Mouse (Mus musculus) left cerebral cortex, adult 9 months (tissue): ENCODE results near the gene Hmgxb4.
A peak's percentile ranks its signal among the peaks of the same experiment; 100 is the strongest.
"Not testable (repeated sequence)": the region's sequence is repeated elsewhere in the genome, so short reads cannot be mapped to it uniquely, and the experiment has no call there.

Experiments used
- DNase-seq, 2 experiments: peaks; one replicate each; pipeline ENCODE4 v3.0.0; 2022; ENCODE audit warnings: low spot score in 2 of 2

Gene Hmgxb4

DNA sequence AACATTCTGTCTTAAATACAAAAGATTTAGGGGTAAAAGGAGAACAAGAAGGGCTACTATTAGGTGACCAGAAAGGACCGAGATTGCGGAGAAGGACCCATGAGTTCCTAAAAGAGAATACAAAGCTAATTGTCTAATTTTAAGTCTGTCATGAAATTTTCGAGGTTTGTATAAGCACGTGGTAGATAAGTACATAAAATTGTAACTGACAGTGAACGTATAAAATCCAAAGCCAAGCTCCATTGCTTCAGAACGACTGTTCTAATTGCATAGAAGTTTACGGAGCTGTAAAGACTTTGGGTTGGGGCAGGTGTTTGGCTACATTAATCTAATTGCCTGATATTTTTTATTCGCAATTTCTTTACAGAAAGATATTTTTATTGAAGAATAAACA, at the start of gene Hmgxb4:
TSS of gene Hmgxb4 (plus strand) at position 276 of the 394 bp plus-strand sequence.
- no peak for DNase-seq

DNA sequence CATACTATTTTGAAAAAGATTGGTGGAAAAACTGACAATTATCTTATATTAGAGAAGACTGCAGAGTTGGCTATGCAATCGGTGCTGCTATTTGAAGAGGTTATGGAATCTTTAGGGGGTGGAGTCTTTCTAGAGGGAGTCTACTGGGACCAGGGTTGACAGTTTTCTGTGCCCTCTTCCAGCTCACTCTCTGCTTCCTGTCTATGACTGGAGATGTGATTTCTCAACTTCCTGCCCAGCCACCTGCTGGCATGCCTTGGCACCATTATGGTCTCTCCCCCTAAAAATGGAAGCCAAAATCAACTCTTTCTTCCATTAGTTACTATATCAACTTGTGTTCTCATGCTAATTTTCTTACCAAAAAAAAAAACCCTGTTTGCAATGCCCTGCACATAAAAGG, 43.7 kb upstream of the Hmgxb4 start:
- DNase-seq: no peak

DNA sequence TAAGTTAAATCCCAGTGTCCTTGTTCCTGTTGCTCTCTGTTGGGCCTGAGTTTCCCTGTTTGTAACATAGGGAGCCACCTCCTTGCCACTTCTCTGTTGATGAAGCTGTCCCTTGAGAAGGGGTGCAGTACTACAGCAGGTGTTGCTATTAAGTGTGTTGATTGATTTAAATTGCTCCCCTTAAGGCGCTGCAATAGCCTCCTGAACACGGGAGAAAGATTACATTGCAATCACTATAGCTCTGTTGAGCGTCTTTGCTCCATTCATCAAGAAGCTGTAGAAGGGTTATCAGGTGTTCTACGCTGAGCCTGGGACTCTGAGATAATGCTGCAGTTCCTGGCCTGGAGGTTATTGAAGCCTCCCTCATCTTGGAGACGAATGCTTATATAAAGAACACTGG, 29.2 kb upstream of the Hmgxb4 start:
- no peak for DNase-seq

DNA sequence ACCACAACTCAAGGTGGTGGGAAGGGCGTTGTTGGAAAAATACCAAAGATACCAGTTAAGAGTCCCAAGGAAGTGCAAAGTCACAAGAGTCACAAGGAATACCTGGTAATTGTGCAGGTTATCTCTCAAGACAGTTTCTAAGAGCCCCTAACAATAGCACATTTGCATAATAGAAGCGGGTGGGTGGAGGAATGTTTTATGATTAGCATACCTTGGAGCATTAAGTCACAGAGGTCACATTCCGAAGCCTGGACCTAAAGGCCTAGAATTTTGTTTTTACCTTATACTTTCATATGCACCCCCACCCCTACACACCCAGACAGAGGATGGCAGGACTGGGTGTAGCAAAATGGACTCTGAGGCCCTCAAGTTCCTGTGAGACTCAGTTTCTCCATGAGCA, 22.9 kb upstream of the Hmgxb4 start:
- DNase-seq: not testable (repeated sequence)

DNA sequence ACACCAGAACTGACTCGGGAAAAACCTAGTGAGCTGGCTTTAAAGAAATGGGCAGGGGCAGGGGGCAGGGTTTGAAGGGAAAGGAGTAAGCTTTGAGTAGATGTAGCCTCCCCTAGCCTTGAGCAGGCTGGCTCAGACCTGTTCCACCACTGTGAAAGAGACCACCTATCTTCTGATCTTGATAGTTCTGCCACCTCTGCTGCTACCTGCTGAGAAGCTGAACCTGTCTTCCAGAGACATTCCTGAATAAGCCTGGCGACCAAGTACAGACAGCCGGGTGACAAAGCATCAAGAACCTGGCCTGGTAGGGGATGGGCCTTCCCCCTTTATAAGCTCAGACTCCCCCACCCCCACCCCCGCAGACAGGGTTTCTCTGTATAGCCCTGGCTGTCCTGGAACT, 21.5 kb upstream of the Hmgxb4 start:
- DNase-seq: no peak

DNA sequence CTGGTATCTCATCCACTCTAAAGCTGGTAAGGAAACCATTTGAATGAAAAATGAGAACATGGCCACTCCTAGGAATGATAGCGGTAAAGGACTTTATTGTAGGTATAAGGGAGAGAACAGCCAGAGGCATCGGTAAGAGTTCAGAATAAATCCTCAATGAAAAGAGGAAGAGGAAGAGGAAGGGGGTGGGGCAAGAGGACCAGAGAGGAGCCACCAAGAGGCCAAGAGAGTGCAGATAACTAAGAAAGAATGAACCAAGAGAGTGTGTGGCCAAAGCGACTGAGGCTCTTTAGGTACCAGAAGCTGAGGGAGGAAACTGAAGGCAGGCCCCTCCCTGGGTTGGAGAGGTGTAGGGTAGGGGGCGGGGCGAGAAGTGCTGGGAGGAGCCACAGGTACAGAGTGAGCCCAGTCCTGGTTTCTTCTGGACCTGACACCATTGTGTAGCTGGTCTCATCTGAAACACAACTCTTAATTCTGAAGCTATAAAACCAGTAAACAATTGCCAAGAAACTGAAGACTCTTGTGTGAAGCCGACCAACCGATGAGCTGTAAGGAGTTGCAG, 20.8 kb upstream of the Hmgxb4 start:
- DNase-seq: no peak

DNA sequence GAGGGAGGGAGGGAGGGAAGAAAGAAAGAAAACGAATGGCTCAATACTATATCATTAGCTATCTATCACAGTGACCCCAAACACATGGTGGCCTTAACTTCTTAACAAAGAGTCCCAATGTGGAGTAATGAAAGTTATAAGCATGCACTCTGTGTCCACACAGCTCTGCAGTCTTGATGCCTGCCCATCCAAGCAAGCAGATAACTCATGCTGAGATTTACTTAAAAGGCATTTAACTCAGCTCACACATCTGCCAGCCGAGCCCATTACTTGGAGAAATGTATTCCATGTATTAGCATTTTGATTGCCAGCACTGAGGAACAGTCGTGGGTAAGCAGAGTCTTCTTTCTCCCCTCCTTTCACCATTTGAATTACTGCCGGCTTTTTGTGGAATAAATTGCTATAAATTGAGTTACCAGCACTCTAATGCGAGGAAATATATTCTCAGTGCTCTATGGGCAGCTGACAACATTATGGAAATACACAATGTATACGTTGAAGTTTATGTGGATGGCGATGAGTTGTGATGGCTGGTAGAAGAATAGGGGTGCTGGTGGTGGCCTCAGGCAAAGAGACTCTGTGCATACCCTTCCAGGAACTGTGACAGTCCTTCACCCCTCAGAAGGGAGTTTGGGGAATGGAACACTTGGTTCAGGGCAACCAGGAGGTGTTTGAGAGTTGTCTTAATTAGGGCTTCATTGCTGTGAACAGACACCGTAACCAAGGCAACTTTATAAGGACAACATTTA, 19.9 kb upstream of the Hmgxb4 start:
- DNase-seq: no peak

DNA sequence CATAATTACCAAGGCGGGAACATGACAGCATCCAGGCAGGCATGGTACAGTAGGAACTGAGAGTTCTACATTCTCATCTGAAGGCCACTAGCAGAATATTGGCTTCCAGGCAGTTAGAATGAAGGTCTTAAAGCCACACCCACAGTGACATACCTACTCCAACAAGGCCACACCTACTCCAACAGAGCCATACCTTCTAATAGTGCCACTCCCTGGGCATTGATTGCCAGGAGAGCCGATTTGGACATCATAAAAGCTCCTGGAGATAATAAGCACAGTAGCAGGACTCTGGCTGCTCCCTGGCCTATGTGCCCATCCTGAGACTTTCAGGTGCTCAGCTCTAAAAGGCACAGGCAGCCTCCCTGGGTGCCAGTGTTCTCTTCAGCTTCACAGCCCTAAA, 19.3 kb upstream of the Hmgxb4 start:
- no peak for DNase-seq

DNA sequence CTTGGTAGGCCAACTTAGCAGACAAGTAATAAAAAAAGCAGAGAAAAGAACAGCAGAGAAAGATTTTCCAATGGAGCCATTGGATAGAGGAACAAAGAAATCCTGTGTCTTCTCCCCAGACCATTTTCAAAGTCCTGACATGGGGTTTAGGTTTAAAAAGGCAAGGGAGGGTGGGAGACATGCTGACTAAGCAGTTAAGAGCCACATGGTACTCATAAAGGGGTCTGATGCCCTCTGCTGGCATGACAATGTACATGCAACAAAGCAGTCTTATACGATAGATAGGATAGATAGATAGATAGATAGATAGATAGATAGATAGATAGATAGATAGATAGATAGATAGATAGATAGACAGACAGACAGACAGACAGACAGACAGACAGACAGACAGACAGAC, 15.7 kb upstream of the Hmgxb4 start:
- no peak for DNase-seq

DNA sequence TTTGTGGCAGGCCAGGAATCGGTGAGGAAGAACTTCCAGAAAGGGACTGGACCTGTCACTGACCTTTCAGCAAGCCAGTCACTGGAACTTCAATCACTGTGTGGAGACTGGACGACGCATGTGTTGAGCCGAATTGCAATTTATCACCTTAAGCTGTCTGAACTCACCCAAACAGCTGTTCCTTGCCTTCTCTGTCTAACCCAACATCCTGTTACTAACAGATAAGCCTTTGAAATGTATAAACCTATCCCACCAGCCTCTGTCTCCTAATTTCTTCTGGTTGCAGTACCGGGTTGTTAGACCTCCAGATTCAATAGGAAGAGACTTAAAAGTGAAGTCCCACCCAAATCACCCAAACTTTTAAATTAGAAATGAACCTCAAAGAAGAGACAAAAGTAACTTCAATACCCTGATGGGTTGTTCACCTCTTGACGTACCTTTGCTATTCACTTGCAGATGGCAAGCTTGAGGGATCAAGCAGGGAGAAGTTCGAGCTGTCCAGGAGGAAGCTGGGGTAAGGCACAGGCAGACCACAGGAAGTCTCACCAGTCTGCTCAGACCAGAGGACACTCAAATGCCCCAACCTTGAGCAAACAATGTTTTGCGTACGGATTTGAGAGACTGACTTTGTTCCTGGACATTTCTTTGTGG, 13.0 kb upstream of the Hmgxb4 start:
- no peak for DNase-seq

DNA sequence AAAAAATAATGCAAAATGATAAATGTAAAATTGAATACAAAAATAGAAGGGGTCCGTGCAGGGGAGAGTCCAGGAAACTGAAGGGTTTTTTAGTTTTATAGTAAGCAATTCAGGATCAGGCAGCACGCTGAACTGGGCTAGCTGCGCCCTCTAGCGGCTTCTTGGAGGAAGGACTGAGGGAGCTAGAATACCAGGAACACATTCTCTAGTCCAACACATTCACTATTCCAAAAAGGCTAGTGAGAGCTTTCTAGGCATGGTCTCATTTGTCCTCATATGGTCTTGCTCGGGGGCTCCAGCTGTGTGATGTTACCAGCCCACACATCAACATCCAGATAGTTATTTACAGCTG, 12.5 kb upstream of the Hmgxb4 start:
- peak in 1 of 2 experiments; percentile 54 for DNase-seq

DNA sequence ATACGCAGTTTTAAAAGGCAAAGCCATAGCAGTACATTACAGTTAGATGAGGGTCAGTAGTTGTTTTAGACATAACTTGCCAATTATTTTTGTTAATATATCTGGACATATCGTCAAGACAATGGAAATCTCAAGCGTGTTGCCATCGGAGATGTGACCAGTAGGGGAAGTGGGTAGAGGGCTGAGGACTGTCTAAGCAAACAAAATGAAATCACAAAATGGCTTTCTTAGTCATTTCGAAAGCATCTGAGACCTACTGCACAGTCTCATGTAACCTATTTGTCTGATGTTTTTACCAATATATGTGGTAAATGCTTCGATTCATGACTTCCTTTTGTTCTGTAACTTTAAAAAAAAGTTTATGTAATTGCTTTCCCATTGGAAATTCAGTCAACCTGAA, 11.3 kb upstream of the Hmgxb4 start:
- no peak for DNase-seq

DNA sequence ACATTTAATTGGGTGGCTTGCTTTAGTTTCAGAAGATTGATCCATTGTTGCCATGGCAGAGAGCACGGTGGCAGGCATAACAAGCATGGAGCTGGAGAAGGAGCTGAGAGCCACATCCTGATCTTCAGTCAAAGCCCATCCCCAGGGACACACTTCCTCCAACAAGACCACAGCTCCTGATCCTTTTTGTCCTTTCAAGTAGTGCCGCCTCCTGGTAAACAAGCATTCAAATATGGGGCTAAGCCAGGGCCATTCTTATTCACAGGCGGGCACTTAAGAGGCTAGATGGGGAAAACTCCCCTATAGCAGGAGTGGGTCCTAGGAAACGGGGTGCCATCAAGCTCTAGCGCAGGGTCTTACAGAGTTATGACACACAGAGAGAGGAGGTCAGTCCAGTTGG, 5.7 kb upstream of the Hmgxb4 start:
- no peak for DNase-seq

DNA sequence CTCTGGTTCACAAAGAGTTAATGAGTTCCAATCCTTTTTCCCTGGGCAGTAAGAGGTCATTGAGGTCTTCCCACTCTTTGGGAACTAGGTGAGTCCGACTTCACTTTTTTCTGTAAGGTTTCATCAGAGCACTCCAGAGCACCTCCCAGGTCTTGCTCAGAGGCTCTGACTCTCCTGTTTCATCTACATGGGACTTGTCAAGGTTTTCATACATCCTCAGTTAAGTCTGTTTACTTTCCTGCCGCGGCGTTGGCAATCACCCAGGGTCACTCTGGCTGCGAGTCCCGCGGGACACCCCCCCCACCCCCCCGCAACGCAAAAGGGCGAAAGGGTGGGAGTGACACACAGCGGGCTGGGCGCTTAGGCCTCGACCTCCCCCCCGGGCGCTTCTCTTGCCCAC, 3.1 kb upstream of the Hmgxb4 start:
- no peak for DNase-seq

DNA sequence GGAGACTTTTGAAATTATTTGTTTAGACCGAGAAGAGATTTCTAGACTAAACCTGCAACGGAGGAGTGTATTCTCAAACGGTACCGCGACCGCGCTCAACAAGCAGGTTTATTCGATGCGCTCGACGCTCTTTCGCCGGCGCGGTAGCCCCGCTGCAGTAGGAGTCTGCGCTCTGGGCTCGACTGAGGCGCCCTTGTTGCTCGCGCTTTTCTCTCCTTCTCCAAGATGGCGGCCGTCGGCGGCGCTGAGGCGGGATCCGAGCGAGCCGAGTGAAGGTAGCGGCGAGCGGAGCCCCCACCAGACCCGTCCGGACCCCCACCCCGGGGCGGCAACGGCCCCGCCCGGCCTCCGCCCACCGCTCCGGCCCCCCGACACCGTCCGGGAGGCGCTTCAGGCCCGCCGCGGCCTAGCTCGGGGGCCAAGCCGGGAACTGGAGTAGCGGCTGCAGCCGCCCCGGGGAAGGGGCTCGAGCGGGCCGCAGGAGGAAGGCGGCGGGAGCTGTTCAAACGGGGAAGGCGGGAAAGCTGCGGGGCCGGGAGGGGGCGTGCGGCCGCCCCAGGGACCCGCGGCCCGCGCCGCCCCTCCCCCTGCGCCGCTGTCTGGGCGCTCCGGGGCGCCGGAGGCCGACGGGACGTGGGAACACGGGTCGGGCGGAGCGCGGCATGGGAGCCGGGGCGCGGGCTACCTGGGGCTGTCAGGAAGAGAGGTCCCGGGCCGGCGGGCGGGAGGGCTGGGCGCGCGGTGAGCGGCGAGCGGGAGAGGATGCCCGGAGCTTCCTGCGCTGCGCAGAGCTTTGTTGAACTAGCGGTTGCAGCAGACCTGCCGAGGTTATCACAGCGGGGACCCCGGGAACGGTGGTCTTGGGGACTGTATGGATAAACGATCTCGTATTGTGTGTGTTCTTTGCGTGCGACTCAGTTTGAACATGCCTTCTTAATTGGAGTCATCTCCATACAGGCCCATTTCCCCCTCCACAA, 607 bp downstream of the Hmgxb4 start:
- DNase-seq: peak; percentile 51 to 80

DNA sequence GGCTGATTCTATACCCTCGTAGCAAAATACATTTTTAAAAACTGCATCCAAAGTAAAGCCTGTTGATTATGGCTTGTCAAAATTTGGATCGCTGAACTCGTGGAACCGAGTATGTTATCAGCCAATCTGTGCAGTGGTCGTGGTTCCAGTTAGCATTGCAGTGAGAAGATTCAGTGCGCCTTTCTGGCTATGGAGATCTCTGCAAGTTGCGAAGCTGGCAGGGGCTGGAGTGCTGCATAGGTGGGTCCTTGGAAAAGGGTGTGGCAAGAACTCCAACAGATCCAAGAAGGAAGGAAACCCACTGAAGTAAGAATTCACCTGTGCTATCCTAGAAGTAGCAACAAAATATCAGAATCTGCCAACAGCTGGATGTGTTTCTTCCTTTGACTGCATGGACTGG, 1.4 kb downstream of the Hmgxb4 start:
- no peak for DNase-seq

DNA sequence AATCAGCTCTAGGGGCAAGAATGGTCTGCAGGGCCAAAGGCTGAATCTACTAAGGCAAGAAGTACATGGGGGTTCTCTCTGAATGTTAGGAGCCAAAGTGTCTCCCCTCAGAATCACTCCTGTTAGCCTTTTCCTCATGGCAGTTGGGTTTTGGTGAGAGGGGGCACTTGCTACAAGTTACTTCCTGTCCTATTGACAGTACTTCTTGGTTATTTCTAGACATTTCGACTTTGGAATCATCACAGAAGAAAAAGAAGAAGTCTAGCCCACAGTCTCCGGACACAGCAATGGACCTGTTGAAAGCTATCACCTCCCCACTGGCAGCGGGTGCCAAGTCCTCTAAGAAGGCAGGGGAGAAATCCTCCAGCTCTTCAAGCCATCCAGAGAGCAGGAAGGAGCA, 7.3 kb downstream of the Hmgxb4 start:
- DNase-seq: no peak

DNA sequence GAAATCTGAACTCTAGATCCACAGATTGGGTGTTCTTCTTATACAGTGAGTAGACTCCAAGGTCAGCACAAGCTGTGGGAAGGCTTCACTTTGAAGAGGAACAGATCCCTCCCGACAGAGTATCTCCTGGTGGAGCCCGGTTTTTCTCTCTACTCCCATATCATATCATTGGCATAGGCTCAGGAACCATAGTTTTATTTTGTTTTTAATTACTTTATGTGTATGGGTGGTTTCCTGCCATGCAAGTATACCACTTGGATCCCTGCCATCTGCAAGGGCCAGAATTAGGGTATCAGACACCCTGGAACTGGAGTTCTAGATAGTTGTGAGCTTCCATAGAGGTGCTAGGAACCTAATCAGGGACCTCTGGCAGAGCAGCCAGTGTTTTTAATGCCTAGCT, 15.7 kb downstream of the Hmgxb4 start:
- DNase-seq: no peak

DNA sequence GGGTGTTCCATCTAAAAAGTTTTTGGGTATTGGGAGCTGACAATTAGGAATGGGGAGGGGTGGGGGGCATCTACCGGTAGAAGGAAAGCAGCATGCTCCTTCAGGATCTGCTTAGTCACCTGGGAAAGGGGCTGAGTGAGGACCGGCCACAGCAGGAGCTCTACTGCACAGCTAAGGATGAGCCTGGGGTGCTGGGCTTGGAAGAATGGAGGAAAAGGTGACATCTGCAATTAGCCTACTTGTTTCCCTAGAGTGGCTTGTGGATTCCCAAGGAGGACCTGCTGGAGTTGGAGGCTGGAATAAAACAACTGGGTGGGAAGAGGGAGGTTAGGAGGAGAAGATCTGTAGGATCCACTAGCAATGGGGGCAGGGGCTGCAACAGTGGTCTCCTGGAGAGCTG, 20.4 kb downstream of the Hmgxb4 start:
- no peak for DNase-seq

DNA sequence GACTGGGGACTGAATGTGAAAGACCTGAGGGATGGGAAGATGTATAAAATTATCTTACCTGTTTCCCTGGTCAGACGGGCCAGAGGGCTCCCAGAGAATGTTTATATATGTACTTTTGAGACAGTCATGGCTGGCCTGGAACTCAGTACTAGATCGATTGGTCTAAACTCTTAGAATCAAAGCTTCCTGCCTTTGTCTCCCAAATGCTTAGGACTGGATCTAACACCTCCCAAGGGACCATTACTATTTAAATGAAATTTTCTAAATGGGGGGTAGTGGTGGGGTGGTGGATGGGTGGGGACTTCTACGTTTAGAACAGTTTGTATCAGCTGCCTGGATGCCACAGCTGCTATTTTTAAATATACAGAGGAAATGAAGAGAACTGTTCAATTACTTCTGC, 20.8 kb downstream of the Hmgxb4 start:
- no peak for DNase-seq

DNA sequence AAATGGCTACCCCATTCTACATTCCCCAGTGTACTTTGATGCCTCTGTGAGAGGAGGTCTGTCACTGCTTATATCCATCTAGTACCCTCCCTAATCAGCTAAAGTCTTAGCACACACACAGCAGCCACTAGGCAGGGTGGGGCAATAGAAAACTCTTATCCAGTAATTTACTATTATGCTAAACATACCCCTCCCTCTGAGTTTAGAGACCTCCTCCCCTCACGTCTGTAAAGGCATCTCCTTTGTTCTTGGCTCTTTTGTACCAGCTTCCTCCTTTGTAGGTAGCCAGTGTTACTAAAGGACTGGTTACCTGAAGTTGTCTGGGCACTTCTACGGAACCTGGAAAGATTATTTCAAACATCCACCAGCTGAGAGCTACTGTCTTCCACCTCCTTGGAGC, 22.8 kb downstream of the Hmgxb4 start:
- DNase-seq: no peak

DNA sequence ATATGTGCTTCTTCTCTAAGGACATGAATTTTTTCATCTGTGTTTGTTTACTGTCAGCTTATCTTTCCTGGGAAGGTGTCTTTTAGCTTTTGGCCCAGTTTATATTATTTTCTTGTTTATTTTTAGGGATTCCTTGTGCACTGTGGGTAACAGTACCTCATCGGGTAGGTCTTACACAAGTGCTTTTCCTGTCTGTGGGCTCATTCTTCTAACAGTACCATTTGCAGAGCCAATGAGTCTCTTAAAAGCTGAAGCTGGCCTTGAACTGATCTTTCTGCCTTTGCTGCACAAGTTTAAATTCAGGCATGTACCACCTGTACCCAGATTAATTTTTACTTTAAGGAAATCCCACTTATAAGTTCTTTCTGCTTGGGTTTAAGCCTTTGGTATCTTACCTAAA, 23.3 kb downstream of the Hmgxb4 start:
- no peak for DNase-seq
